Mouse (Mus musculus) adrenal gland, postnatal 36 days (tissue): ENCODE results near the gene Rev1. TPM values are rescaled to one million over a fixed set of nuclear protein-coding genes. Genes with fewer than 3 reads are reported as not detected.

Experiments
- DNase-seq, 2 experiments: peaks; one replicate each; pipeline ENCODE4 v3.0.0; 2021; ENCODE audit warnings: mixed read lengths in 1 of 2
- long read RNA-seq, 2 experiments: library from polyadenylated mRNA; stranded (forward); transcript quantifications; one replicate each; pipeline ENCODE4 v2.0.0; 2021; ENCODE audit warnings: borderline sequencing depth in 2 of 2
- total RNA-seq, 2 experiments: library from RNA; stranded (reverse); gene quantifications; 2 replicates each; pipeline ENCODE4 v1.2.3; 2021

The Rev1 gene
- total RNA-seq, result 10 to 100 TPM; 22.4 to 23.5 TPM
- long read RNA-seq, experiment 1, full-length matches to known transcripts, result 5 of 16 reads
- long read RNA-seq, experiment 1, partial matches to known transcripts, result 7 of 16 reads
- long read RNA-seq, experiment 1, other reads (novel, unspliced or antisense), result 4 of 16 reads
- long read RNA-seq, experiment 2, full-length matches to known transcripts, result 1 of 3 reads
- long read RNA-seq, experiment 2, partial matches to known transcripts, result 1 of 3 reads
- long read RNA-seq, experiment 2, other reads (novel, unspliced or antisense), result 1 of 3 reads

DNA sequence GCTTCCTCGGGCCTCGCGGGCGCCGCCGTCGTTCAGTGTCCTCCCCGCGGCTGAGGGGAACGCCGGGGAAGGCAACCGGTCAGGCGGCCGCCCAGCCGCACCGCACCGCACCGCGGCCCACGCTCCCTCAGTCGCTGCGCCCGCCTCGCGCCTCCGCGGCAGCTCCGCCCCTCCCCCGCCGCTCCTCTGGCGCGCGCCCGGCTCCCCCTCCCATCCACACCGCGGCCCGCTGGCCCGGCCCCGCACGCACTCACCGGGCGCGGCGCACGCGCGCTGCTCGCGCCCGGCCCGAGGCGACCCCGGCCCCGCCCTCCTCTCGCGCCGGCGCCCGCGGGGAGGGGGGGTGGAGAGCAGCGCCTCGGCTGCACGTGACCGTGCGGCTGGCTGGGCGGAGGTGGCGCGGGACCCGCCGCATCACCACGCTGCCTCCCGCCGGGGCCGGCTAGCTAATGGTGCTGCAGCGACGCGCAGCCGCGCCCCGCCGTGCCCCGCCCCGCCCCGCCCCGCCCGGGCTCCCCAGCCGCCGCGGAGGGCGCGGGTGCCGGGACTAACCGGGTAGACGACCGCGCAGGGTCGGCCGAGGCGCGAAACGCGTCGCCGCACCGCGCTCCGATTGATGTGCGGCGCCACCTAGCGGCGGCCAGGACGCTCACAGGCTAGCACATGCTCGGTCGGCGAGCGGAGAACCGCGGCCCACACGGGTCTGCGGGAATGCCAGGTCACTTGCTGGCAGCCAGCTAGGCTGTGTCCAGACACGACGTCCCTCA, at the start of gene Rev1:
Gene Rev1, minus strand, starts transcription at position 301 of the 767 bp plus-strand sequence.
- DNase-seq, result peak; percentile 94 to 98

DNA sequence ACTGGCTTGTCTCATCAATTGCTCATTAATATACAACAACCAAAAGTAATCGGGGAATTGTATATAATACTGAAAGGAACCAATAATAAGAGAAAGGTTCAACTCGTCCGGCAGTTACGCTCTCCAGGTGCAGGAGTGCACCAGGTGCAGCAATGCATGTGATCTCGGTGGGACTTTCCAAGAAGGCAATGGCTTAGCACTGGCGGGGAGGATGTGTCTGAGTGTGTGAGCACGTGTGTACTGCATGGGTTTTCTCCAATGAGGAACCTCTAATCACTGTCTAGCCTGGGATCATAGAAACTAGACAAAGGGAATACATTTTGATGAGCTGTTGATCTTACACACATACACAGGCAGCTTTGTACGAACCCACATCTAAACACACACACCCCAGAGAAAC, 49.3 kb upstream of the Rev1 start:
- DNase-seq, result no peak

DNA sequence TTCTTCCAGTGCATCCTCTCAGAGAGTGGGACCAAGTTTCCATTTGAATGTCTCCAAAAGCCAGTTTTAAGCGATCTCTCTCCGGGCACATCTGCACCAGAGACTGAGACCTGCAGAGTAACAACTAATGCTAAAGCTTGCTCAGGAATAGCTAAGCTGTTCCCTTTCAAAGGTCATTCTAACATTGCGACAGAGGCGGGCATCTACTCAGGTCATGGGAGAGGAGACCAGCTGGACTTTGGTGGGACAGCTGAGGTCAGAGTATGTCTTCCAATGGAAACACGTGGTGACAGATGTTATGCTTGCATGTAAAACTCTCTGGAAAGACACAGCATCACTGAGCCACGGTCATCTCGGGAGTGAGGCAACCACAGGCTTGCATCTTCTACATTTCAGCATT, 46.5 kb upstream of the Rev1 start:
- no peak for DNase-seq

DNA sequence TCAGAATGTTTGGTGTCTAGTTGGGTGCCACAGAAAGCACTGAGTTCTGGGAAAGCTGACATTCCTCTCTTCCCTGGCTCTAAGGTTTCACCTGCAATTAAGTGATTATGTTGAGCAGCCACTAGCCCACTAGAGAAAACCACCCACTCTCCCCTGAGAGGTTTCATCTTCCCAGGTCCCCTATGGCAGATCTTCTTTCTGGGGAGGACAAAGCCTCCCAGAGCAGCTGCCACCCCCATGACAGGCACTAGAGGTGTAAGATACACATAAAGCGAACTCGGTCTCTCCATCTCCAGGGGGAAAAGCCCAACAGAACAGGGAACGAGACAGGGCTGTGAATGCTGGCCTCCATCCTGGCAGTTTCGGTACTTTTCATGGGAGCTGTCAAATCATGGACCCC, 42.3 kb upstream of the Rev1 start:
- no peak for DNase-seq

DNA sequence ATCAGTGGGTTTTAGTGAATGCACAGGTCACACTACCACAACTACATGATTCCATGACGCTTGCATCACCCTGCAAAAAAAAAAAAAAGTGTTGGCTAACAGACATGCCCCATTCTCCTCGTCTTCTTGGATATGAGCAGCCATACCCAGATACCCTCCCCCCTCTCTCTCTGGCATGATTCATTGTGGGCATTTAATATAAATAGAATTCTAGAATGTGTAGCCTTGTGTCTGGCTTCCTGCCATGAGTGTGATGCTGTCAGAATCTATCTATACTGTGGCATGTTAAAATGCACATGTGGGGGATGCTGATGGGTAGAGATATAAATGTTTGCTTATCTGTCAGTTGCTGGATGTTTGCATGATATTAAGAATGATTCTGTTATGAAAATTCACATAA, 36.1 kb upstream of the Rev1 start:
- no peak for DNase-seq

DNA sequence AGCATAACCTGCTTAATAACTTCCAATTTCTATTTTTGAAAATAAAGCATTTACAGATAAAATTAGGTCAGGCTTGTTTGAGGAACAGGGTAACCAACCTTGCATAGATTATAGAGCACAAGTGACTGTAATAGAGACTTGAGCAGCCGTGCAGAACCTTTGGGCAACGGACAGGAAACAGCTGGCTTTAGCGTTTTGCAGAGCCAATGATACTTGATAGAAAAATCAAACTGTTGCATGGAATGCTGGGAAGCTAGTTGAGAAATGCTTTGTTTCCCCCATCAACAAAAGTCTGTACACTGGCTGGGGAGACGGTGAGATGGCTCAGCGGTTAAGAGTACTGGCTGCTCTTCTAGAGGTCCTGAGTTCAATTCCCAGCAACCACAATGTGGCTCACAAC, 20.5 kb upstream of the Rev1 start:
- DNase-seq, result no peak

DNA sequence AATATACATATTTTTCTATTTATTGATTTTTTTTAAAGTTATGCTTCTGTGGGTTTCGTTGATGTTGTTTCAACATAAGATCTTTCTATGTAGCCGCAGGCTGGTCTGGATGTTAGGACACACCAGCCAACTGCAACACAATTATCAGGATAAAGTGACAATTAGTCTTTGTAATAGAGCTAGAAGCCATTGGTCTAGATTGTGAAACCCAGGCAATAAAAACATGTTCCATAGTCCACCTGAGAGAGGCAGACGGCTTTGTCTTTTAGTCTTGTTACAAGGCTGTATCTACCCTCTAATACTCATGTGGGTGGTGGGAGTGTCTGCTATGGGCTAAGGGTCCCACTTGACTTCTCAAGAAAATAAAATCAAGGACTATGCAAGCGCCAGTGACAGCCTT, 16.4 kb upstream of the Rev1 start:
- no peak for DNase-seq

DNA sequence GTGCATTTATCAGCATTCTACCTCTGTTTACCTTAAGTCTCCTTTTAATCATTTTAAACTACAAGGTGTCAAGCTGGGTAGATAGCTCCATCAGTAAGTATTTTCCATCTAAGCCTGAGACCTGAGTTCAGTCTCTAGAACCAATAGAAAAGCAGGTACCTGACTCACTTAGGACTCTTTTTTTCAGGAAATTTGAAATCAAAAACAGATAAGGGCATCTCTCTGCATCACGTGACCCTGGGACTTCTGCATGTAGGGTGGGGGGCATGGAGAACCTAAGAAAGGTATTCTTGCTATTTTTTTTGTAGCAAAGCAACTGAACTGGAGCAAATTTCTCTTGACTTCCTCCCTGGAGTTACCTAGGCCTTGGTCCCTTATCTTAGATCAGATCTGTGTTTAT, 11.8 kb upstream of the Rev1 start:
- DNase-seq, result no peak

DNA sequence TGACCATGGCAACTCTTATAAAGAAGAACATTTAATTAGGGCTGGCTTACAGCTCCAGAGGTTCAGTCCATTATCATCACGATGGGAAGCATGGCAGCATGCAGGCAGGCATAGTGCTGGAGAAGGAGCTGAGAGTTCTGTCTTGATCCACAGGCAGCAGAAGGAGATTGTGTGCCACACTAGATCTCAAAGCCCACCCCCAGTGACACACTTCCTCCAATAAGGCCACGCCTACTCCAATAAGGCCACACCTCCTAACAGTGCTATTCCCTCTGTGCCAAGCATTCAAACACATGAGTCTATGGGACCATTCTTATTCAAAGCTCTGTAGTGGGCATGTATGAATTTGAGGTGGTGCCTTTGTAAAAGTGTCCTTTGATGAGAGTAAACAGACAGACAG, 11.3 kb upstream of the Rev1 start:
- DNase-seq, result no peak

DNA sequence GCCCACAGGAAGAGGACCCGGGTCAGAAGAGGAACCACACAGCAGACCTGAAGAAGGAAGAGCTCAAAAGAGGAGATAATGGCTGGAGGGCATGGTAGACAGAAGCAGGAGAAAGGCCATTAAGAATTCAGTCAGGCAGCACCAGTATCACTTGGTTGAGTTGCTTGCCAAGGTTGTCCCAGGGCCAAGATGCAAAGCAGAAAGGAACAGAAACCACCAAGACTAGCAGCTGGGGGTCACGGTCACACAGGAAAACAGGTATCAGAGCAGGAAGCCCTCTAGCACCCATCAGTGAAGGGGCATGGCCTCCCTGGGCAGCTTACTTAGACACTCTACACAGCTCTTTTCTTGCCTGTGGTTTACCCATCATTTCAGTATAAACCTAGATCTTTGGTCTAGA, 9.8 kb upstream of the Rev1 start:
- no peak for DNase-seq

DNA sequence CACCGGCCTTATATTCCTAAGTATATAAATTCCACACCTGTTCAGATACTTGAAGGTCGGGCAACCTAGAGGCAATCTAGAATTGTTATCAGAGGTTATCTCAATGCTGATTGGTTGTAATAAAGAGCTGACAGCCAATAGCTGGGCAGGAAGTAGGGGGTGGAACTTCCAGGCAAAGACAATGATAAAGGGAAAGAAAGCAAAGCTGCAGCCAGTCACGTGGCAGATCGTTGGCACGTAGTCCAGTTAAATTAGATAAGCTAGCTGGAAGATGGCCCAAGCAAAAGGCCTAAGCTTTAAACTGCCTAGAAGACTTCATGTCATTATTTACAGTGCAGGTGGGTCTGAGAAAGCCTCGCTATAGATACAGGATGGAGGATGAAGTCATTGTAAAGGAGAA, 3.3 kb upstream of the Rev1 start:
- DNase-seq, result peak; percentile 9 to 12

DNA sequence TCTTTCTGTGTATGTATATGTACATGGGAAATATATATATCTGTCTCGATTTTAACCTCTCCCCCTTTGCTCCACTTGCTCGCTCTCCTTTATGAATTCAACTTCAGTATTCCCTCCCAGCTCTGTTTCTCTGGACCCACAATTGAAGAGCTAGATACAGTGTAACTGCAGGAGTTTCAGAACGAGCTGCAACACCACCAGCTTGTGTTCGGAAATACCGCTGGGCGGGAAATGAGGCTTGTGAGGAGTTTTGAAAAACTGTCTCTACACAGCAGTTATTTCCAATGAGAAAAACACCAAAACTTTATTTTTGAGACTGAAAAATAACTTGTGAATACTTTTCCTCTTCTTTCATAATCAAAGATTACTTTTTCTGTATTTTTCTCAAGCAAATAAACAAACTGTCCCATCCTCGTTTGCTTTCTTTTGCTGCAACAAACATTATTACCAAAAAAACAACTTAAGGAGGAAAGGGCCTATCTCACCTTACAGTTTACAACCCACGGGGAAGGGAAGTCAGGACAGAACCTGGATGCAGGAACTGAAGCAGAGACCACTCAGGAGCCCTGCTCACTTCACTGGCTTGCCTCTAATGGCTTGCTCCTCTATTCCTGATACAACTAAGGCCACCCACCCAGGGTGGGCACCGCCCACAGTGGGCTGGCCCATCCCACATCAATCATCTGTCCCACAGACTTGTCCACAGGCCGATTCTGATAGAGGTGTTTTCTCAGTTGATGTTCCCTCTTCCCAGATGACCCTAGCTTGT, 1.3 kb upstream of the Rev1 start:
- peak in 1 of 2 experiments; percentile 4 for DNase-seq

DNA sequence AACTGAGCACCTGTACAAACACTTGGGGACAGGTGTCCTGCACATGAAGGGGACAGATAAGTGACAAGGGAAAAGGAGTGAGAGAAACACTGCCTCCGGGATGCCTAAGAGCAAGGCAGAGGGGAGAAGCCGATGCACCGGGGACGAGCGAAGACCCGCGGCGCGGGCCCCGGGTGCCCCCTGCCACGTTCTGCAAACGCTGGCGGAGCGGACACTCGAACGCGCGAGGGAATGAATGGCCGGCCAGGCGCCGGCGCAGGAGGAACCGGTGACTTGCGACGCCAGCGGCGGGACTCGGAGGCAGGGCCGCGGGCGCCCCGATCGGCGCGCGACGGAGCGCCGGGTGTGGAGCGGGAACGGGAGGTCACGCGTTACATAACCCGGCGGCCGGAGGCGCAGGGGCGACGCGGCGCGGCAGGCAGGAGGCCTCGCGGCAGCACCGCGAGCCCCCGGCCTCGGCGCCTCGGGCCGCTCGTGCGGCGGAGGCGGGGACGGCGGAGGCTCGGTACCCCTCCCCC, 623 bp downstream of the Rev1 start:
- peak; percentile 72 to 81 for DNase-seq

DNA sequence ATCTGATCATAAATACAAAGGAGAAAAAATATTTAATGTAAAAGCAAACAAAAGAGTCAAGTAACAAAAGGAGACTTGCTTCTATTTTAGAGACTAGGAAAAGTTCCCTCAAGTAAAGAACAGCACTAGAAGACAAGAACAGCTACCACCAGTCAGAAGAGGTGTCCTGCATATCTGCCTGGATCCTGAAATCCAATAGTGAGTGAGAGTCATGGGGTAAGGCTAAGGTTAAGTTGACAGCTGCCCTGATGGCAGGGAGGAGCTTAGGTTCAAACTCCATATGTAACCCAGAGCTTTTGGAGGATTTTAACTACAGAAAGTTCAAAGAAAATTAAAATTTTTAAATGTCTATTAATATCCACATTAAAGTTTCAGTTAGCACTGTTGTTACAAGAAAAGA, 2.6 kb downstream of the Rev1 start:
- no peak for DNase-seq

DNA sequence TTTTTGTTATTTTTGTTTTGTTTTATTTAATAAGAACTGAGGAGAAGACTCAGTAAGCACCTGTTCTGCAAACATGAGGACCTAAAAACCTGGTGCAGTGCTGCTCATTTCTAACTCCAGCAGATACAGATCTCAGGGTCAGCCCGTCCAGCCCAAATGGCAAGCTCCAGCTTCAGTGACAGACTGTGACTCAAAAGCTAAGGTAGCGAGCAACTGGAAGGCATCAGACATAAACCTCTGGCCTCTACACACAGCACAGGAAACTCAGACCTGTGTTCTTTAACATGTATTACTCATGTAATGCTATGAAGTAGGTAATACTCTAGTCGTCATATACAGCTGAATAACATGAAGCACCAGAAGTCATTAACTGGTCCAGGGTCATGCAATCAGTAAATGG, 3.2 kb downstream of the Rev1 start:
- DNase-seq, result peak; percentile 32 to 43

DNA sequence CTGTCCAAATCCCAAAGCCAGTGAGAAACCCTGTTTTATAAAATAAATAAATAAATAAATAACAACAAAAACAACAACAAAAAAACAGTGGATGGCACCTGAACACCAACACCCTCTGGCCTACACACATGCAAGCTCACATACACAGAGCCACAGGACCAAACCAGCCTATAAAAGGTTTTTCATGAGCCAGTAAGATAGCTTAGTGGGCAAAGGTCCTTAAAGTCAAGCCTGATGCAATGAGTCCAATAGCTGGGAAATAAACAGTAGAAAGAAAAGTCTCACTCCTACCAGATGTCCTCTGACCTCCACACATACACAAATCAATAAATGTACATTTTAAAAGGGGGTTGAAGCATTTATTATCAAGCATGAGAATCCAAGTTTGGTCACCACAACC, 5.3 kb downstream of the Rev1 start:
- DNase-seq, result no peak

DNA sequence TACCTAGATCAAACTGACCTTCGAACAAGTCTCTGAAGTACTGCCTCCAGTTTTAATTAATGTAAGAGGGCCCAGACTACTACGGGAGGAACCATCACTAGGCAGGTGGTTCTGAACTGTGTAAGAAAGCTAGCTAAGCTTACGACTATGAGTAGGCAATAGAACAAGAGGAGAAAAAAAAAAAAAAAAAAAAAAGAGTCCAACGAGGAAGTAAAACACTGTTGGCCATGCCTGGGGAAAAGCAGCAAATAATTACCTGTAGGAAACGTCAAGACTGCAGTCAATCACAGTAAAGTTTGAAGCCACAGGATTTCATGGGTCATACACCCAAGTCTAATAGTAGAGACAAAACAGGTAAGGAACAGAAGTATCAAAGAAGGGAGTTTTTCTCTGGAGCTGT, 8.7 kb downstream of the Rev1 start:
- no peak for DNase-seq

DNA sequence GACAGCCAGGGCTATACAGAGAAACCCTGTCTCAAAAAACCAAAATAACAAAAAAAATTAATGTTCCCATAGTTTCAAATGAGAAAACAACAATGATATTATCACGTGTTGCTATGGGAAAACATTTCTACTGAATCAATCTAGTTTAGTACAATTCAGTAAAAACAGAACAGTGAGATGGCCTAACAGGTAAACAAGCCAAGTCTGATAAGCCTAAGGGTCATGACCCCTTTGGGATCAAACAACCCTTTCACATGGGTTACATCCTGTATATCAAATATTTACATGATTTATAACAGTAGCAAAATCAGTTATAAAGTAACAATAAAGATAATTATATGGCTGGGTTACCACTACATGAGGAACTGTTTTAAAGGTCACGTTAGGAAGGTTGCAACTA, 11.0 kb downstream of the Rev1 start:
- DNase-seq, result no peak

DNA sequence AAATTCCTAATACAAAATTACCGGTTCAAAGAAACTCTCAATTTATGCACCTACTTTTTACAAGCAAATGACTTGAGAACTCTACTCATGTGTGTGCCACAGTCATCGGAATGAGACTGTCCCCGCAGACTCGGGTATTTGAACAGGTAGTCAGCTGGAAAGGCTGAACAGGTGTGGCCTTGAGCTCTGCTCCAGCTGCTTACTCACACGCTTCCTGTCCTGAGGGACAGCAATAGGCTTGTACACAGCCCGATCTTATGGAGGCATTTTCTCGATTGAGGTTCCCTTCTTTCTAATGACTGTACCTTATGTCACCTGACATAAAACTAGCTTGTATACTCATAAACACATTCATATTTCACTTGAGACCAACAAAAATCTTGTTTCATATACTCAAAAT, 19.8 kb downstream of the Rev1 start:
- DNase-seq, result no peak

DNA sequence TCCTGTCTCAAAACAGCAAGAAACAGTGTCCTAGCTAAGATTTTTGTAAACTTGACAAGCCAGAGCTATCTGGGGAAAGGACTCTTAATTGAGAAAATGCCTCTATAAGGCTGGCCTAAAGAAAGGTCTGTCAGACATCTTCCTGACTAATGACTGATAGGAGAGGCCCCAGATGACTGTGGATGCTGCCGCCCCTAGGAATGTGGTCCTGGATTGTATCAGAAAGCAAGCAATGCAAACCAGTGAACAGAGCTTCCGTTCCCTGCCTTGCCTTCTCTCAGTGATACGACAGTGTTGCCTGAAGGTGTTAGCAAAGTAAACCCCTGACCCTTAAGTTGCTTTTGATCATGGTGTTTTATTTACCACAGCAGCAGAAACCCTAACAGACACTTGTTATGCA, 25.8 kb downstream of the Rev1 start:
- no peak for DNase-seq

DNA sequence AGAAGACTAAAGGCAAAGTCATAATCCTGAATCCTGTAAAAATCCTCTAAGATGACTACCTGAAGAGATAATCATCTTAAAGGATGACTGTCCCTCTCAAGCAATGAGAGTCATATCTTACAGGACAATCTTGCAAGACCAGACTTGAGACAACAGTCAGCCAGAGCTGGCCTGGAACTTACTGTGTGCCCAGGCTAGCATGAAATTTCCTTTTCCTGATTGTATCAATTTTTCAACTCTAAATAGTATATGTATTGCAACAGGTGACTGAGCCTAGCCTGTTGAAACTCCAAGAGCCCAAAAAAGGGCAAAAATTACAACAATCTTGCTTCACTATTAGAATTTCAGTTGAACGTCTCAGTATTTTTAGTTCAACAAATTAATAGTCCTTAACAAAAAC, 26.4 kb downstream of the Rev1 start:
- DNase-seq, result no peak

DNA sequence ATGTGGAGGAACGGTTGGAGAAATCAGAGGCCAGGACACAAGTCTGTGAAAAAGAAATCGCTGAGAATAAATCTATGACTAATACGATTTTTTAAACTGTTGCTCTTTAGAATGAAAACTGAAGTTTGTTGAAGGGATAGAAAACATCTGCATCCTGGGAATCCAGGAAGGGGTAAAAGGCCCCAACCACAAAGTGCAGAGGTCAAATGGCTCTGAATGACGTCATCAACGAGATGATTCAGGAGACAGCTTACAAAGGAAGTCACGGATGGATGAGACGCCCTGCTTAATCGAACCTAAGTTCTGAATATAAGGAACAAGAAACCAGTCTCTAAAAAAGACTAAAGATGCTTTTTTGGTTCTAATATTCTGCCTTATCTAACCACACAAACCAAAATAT, 48.3 kb downstream of the Rev1 start:
- no peak for DNase-seq

DNA sequence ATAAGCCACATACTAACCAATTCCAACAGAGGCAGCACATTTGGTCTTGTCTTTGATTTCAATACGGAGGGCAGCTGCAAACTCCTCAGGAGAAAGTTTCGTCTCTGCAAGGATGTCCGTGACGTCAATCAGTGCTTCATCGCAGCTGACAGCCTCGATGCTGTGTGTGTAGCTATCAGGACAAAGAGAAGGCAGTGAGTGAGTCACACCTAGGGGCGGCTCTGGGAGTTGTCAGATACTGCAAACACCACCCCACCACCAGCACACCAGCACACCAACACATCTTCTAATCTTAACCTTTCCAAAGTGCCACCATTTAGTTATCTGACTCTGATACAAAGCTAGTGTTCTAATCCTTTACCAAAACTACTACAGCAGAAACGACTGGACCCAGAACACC, 58.3 kb downstream of the Rev1 start:
- peak in 1 of 2 experiments; percentile 7 for DNase-seq
